Mouse (Mus musculus): ENCODE data around the gene Olfr794.

Olfr794 gene

GRCm38 (mm10) chr10:129567355-129567754 is at the start of gene Olfr794:
Gene Olfr794, plus strand, starts transcription at chr10:129567655.
- DNase-seq (ENCODE audit: low spot score): no peak

GRCm38 (mm10) chr10:129521492-129521891 is 46.0 kb upstream of the Olfr794 start, which contains the start of gene Olfr791:
Gene Olfr791, plus strand, starts transcription at chr10:129521792.
- DNase-seq (ENCODE audit: low spot score): no peak

- DNase-seq (ENCODE audit: low spot score): no peak
Observed at GRCm38 (mm10) chr10:129538862-129539261, 28.6 kb upstream of the Olfr794 start, which contains the start of gene Olfr792. Gene Olfr792, plus strand, starts transcription at chr10:129539162.

- DNase-seq (ENCODE audit: low spot score): no peak
Observed at GRCm38 (mm10) chr10:129549354-129549753, 18.1 kb upstream of the Olfr794 start.

GRCm38 (mm10) chr10:129577066-129577465 is 9.6 kb downstream of the Olfr794 start:
- no peak for DNase-seq (ENCODE audit: low spot score)

- no peak for DNase-seq (ENCODE audit: low spot score)
Observed at GRCm38 (mm10) chr10:129612470-129612869, 45.0 kb downstream of the Olfr794 start, which contains the start of gene Olfr796. Gene Olfr796, minus strand, starts transcription at chr10:129612570.

- DNase-seq (ENCODE audit: low spot score): no peak
Observed at GRCm38 (mm10) chr10:129621724-129622123, 54.3 kb downstream of the Olfr794 start.
